Mouse (Mus musculus): ENCODE measurements around the gene Myoz1. TPM values are rescaled to one million over a fixed set of nuclear protein-coding genes. Genes with fewer than 3 reads are reported as not detected.

The Myoz1 gene
- polyA plus RNA-seq, 1 experiment from 2014 or later = 7.0 TPM

- Histone ChIP-seq H3K4me3 (replicated peaks) (peak overlapping the region; percentile 94), H3K4me1 (peaks cover 46% of the 10 kb centered on the region), H3K4me2 (replicated peaks) (peak overlapping the region; percentile 72), H3K27ac (replicated peaks) (peak overlapping the region; percentile 99), H3K9me3 (replicated peaks) (no peaks in the 10 kb centered on the region), H3K9ac (peak overlapping the region; percentile 89), H3K27me3 (no peaks in the 10 kb centered on the region), H3K36me3 (peaks cover 50% of the 10 kb centered on the region)
- 44% methylated on average over 13 of the region's 13 CpGs for WGBS
- peak; percentile 21 for ATAC-seq (ENCODE audit: insufficient number of reproducible peaks, low FRiP score, low TSS enrichment, low read depth)
Measured at GRCm38 (mm10) chr14:20694185-20694883, 38.0 kb upstream of the Myoz1 start.

DNA sequence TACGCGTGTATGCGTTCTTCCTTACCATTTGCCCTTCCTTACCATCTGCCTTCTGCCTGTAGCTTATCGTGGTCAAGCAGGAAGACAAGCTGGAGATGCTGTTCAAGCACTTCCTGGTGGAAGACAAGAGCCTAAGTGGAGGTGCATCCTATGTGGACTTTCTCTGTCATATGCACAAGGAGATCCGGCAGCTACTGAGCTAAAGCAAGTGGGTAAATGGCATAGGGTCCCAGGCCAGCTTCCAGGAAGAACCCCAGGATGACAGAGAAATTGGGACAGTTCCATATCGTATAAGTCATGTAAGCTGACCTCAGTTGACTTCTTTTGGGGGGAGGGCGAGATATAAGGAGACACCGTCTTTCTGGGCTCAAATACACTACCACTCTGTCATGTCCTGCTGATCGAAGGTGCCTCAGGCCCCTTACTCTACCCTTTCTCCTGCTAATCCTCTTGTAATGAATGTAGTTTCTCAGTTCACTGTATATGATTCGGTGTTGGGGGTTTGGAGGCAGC is 37.3 kb upstream of the Myoz1 start:
- ATAC-seq (ENCODE audit: insufficient number of reproducible peaks, low FRiP score, low TSS enrichment, low read depth) = no peak
- Histone ChIP-seq H3K27ac (replicated peaks) (no peak overlapping the region), H3K36me3 (peaks cover 57% of the 10 kb centered on the region), H3K4me1 (peaks cover 42% of the 10 kb centered on the region), H3K9ac (no peak overlapping the region), H3K9me3 (replicated peaks) (no peaks in the 10 kb centered on the region), H3K4me3 (replicated peaks) (no peak overlapping the region), H3K4me2 (replicated peaks) (no peak overlapping the region), H3K27me3 (no peaks in the 10 kb centered on the region)
- 88% methylated on average over 10 of the region's 10 CpGs for WGBS

- Histone ChIP-seq H3K9ac (no peak overlapping the region), H3K9me3 (replicated peaks) (no peaks in the 10 kb centered on the region), H3K27me3 (no peaks in the 10 kb centered on the region), H3K27ac (replicated peaks) (no peak overlapping the region), H3K36me3 (peaks cover 76% of the 10 kb centered on the region), H3K4me1 (peaks cover 25% of the 10 kb centered on the region), H3K4me2 (replicated peaks) (no peak overlapping the region), H3K4me3 (replicated peaks) (no peak overlapping the region)
- 88% methylated on average over 6 of the region's 6 CpGs for WGBS
- no peak for ATAC-seq (ENCODE audit: insufficient number of reproducible peaks, low FRiP score, low TSS enrichment, low read depth)
Measured at GRCm38 (mm10) chr14:20691772-20692171, 35.4 kb upstream of the Myoz1 start.

DNA sequence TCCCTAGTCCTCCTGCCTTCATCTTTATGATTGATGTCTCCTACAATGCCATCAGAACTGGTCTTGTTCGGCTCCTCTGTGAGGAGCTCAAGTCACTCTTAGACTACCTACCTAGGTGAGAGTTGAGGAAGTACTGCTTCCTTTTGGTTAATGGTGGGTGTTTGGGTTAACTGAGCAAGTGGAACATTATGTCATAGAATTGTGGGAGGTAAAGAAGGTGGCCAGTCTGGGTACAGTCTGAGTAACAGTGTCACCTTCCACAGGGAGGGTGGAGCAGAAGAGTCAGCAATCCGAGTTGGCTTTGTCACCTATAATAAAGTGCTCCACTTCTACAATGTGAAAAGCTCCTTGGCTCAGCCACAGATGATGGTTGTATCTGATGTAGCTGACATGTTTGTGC is 32.7 kb upstream of the Myoz1 start:
- Histone ChIP-seq H3K4me1 (peaks cover 5% of the 10 kb centered on the region; the same call in 1 of the 2 replicates), H3K27me3 (no peaks in the 10 kb centered on the region), H3K9ac (no peak overlapping the region), H3K9me3 (replicated peaks) (no peaks in the 10 kb centered on the region), H3K4me2 (replicated peaks) (no peak overlapping the region), H3K36me3 (peaks cover 98% of the 10 kb centered on the region), H3K27ac (replicated peaks) (no peak overlapping the region), H3K4me3 (replicated peaks) (no peak overlapping the region)
- 87% methylated on average over 2 of the region's 2 CpGs for WGBS
- no peak for ATAC-seq (ENCODE audit: insufficient number of reproducible peaks, low FRiP score, low TSS enrichment, low read depth)

GRCm38 (mm10) chr14:20686576-20686975 is 30.2 kb upstream of the Myoz1 start:
- Histone ChIP-seq H3K4me3 (replicated peaks) (no peak overlapping the region), H3K9me3 (replicated peaks) (no peaks in the 10 kb centered on the region), H3K9ac (no peak overlapping the region), H3K27me3 (no peaks in the 10 kb centered on the region), H3K4me1 (no peaks in the 10 kb centered on the region), H3K4me2 (replicated peaks) (no peak overlapping the region), H3K36me3 (peaks cover 98% of the 10 kb centered on the region), H3K27ac (replicated peaks) (no peak overlapping the region)
- 95% methylated on average over 3 of the region's 3 CpGs for WGBS
- ATAC-seq (ENCODE audit: insufficient number of reproducible peaks, low FRiP score, low TSS enrichment, low read depth) = no peak

- no peak for ATAC-seq (ENCODE audit: insufficient number of reproducible peaks, low FRiP score, low TSS enrichment, low read depth)
- H3K9me3 ChIP-seq (replicated peaks) = no peaks in the 10 kb centered on the region
- H3K4me1 ChIP-seq = no peaks in the 10 kb centered on the region
- 43% methylated on average over 3 of the region's 3 CpGs for WGBS
- H3K36me3 ChIP-seq = peaks cover 100% of the 10 kb centered on the region
- no peak overlapping the region for H3K9ac ChIP-seq
- H3K4me3 ChIP-seq (replicated peaks) = no peak overlapping the region
- H3K27me3 ChIP-seq = no peaks in the 10 kb centered on the region
- no peak overlapping the region for H3K4me2 ChIP-seq (replicated peaks)
- no peak overlapping the region for H3K27ac ChIP-seq (replicated peaks)
Measured at GRCm38 (mm10) chr14:20682498-20682897, 26.2 kb upstream of the Myoz1 start.

- Histone ChIP-seq H3K27me3 (no peaks in the 10 kb centered on the region), H3K4me3 (replicated peaks) (no peak overlapping the region), H3K36me3 (peaks cover 100% of the 10 kb centered on the region), H3K9ac (no peak overlapping the region), H3K4me2 (replicated peaks) (no peak overlapping the region), H3K9me3 (replicated peaks) (no peaks in the 10 kb centered on the region), H3K4me1 (no peaks in the 10 kb centered on the region), H3K27ac (replicated peaks) (no peak overlapping the region)
- WGBS = 89% methylated on average over 2 of the region's 2 CpGs
- ATAC-seq (ENCODE audit: insufficient number of reproducible peaks, low FRiP score, low TSS enrichment, low read depth) = no peak
Measured at GRCm38 (mm10) chr14:20681742-20682141, 25.4 kb upstream of the Myoz1 start.

- Histone ChIP-seq H3K4me2 (replicated peaks) (no peak overlapping the region), H3K4me3 (replicated peaks) (no peak overlapping the region), H3K27ac (replicated peaks) (no peak overlapping the region), H3K9ac (no peak overlapping the region), H3K9me3 (replicated peaks) (no peaks in the 10 kb centered on the region), H3K27me3 (no peaks in the 10 kb centered on the region), H3K36me3 (peaks cover 72% of the 10 kb centered on the region), H3K4me1 (peaks cover 10% of the 10 kb centered on the region)
- ATAC-seq (ENCODE audit: insufficient number of reproducible peaks, low FRiP score, low TSS enrichment, low read depth) = no peak
- 95% methylated on average over 4 of the region's 4 CpGs for WGBS
Measured at GRCm38 (mm10) chr14:20677906-20678305, 21.6 kb upstream of the Myoz1 start.

DNA sequence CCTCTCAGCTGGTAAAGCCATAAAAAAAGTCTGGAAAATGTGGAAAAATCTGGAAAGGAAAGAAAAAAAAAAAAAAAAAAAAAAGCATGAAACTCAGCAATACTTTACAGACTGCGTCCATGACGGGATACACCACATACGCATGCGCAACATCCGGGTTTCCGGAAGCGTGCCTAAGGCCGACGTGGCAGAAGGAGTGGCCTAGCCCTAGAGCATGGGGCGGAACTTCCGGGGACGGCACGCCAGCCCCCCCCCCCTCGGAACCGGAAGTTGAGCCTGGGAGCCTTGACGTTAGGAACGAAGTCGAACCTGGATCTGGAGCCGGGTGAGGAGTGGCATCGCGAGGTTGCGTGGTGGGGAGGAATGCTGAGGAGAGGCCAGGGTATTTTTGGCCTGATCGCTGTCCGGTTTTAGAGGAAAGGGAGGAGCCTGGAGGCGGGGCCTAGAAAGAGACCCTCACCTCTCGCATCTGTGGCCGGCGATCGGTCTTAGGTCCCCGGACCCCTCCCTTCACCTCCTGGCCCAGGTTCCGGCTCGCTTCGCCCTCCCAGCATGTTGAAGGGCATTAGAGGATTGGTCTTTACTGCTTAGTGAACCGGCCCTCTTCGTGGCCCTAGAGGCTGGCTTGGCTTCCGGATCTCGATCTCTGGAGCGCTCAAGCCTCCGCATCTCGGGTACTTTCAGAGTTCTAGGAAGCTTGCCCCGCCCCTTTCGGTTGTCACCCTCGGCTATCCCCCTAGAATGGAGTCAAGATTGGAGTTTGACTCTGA is 17.9 kb upstream of the Myoz1 start, which contains the start of gene Sec24c:
Gene Sec24c (plus strand): TSS at position 245 of the 770 bp plus-strand sequence.
- Histone ChIP-seq H3K27ac (replicated peaks) (peak within 1 kb of the TSS; percentile 96), H3K4me1 (peaks cover 10% of the 10 kb centered on the region), H3K9me3 (replicated peaks) (no peaks in the 10 kb centered on the region), H3K27me3 (no peaks in the 10 kb centered on the region; the same call in 1 of the 2 replicates), H3K4me3 (replicated peaks) (peak within 1 kb of the TSS; percentile 65), H3K4me2 (replicated peaks) (peak within 1 kb of the TSS; percentile 62), H3K9ac (peak within 1 kb of the TSS; percentile 76), H3K36me3 (peaks cover 35% of the 10 kb centered on the region)
- peak; percentile 98 for ATAC-seq (ENCODE audit: insufficient number of reproducible peaks, low FRiP score, low TSS enrichment, low read depth)
- under 1% methylated on average over 43 of the region's 43 CpGs for whole genome bisulfite sequencing

DNA sequence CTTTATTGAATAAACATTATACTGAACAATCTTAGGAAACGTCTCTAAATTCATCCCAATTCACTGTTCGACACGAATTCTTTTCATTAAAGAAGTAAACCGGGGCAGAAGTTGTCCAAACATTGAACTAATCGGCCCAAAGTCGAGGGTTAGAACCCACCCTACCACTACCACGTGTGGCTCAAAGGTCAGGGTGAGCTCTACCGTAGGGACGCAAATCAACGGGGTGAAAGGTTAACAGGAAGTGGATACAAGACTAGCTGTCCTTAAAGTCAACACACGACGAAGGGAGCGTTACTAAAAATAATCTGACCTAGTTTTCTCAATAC is 17.4 kb upstream of the Myoz1 start:
- peaks cover 30% of the 10 kb centered on the region for H3K36me3 ChIP-seq
- peaks cover 10% of the 10 kb centered on the region for H3K4me1 ChIP-seq
- H3K4me3 ChIP-seq (replicated peaks) = peak overlapping the region; percentile 65
- 9% methylated on average over 13 of the region's 13 CpGs for WGBS
- no peak overlapping the region for H3K9ac ChIP-seq
- peak overlapping the region; percentile 62 for H3K4me2 ChIP-seq (replicated peaks)
- no peaks in the 10 kb centered on the region; the same call in 1 of the 2 replicates for H3K27me3 ChIP-seq
- no peaks in the 10 kb centered on the region for H3K9me3 ChIP-seq (replicated peaks)
- peak overlapping the region; percentile 96 for H3K27ac ChIP-seq (replicated peaks)
- 0 out of 2 replicates have a peak, but pooled peaks have one; percentile 31 for ATAC-seq (ENCODE audit: insufficient number of reproducible peaks, low FRiP score, low TSS enrichment, low read depth)

- peaks cover 10% of the 10 kb centered on the region for H3K4me1 ChIP-seq
- H3K9ac ChIP-seq = no peak overlapping the region
- H3K4me3 ChIP-seq (replicated peaks) = no peak overlapping the region
- H3K27me3 ChIP-seq = no peaks in the 10 kb centered on the region; the same call in 1 of the 2 replicates
- WGBS = 92% methylated on average over 2 of the region's 2 CpGs
- H3K36me3 ChIP-seq = peaks cover 23% of the 10 kb centered on the region
- ATAC-seq (ENCODE audit: insufficient number of reproducible peaks, low FRiP score, low TSS enrichment, low read depth) = no peak
- 0 out of 2 replicates have a peak overlapping the region, but pooled peaks have one; percentile 39 for H3K27ac ChIP-seq (replicated peaks)
- H3K4me2 ChIP-seq (replicated peaks) = no peak overlapping the region
- no peaks in the 10 kb centered on the region for H3K9me3 ChIP-seq (replicated peaks)
Measured at GRCm38 (mm10) chr14:20672990-20673389, 16.6 kb upstream of the Myoz1 start.
